8 mouse cellular contexts compared by ENCODE assay signal in genomic region chr12:108757717-108758257, GRCm38 (mm10). TPM values are rescaled to one million over a fixed set of nuclear protein-coding genes. Genes with fewer than 3 reads are reported as not detected.
A peak's percentile ranks its signal among the peaks of the same experiment; 100 is the strongest.
DNase-seq lines count a peak whose midpoint lies in the region; ATAC-seq and TF ChIP-seq lines count a peak whose summit lies in the region.

No protein-coding gene starts in this region.

- TF ChIP-seq CTCF in ES-Bruce4 (IDR thresholded peaks at IDR 0.05; ENCODE audit: low read depth, low read length): peak; percentile 74
- peak; percentile 98 for TF ChIP-seq CTCF in layer of hippocampus, adult 2 months (conservative IDR thresholded peaks at IDR 0.05)
- TF ChIP-seq CTCF in lung, embryonic 14.5 days (IDR thresholded peaks at IDR 0.05; ENCODE audit: low read depth): peak; percentile 97; the same call in 1 of the 2 replicates
- peak; percentile 96 for TF ChIP-seq CTCF in olfactory bulb, adult 2 months (IDR thresholded peaks at IDR 0.05; ENCODE audit: insufficient read depth, low read depth, low read length)
- TF ChIP-seq CTCF in thymus, adult 2 months (IDR thresholded peaks at IDR 0.05; ENCODE audit: borderline replicate concordance, control insufficient read depth, extremely low read depth, insufficient read depth, low read length, poor library complexity): peak; percentile 97

- peak overlapping the region; percentile 67 for H3K9ac ChIP-seq in ES-Bruce4 (ENCODE audit: low read depth, poor library complexity, severe bottlenecking)
- peak overlapping the region; percentile 65 for H3K9ac ChIP-seq in forebrain, embryonic 15.5 days (replicated peaks)
- peak overlapping the region; percentile 70 for H3K9ac ChIP-seq in lung, embryonic 14.5 days

- H3K36me3 ChIP-seq in ES-Bruce4 (ENCODE audit: control insufficient read depth, insufficient read depth, low read length, poor library complexity, severe bottlenecking): no peaks in the 10 kb centered on the region
- no peaks in the 10 kb centered on the region for H3K36me3 ChIP-seq in forebrain, embryonic 15.5 days
- no peaks in the 10 kb centered on the region for H3K36me3 ChIP-seq in lung, embryonic 14.5 days (ENCODE audit: insufficient read depth)
- H3K36me3 ChIP-seq in thymus, adult 2 months (ENCODE audit: control insufficient read depth, insufficient read depth, low read length): no peaks in the 10 kb centered on the region

- no peaks in the 10 kb centered on the region for H3K27me3 ChIP-seq in ES-Bruce4 (ENCODE audit: control insufficient read depth, insufficient read depth, low read length, poor library complexity, severe bottlenecking)
- H3K27me3 ChIP-seq in forebrain, embryonic 15.5 days: no peaks in the 10 kb centered on the region
- no peaks in the 10 kb centered on the region for H3K27me3 ChIP-seq in lung, embryonic 14.5 days (ENCODE audit: insufficient read depth, low read length)
- no peaks in the 10 kb centered on the region for H3K27me3 ChIP-seq in thymus, adult 2 months (ENCODE audit: control insufficient read depth, insufficient read depth, low read length)

- peak overlapping the region; percentile 78 for H3K4me2 ChIP-seq in forebrain, embryonic 15.5 days (replicated peaks)
- peak overlapping the region; percentile 80 for H3K4me2 ChIP-seq in lung, embryonic 14.5 days

- intact Hi-C loops in heart, postnatal 36 days (cut with DNase I): loop anchor here (1.0 to 5.0 kb wide), 6 partner anchors 35 to 215 kb away; partner anchors contain the start of gene Yy1

- ATAC-seq in forebrain, embryonic 15.5 days (replicated peaks): peak; percentile 97
- peak; percentile 98 for ATAC-seq in lung, embryonic 14.5 days (ENCODE audit: insufficient read depth)

- peak overlapping the region; percentile 96 for H3K4me3 ChIP-seq in ES-Bruce4 (ENCODE audit: low read depth, low read length)
- H3K4me3 ChIP-seq in forebrain, embryonic 15.5 days: peak overlapping the region; percentile 78
- H3K4me3 ChIP-seq in layer of hippocampus, adult 2 months: peak overlapping the region; percentile 84
- peak overlapping the region; percentile 61 for H3K4me3 ChIP-seq in lung, embryonic 14.5 days (ENCODE audit: low read depth, low read length)
- peak overlapping the region; percentile 80 for H3K4me3 ChIP-seq in olfactory bulb, adult 2 months (ENCODE audit: insufficient read depth, low read depth, low read length)
- H3K4me3 ChIP-seq in thymus, adult 2 months (ENCODE audit: control insufficient read depth, insufficient read depth, low read length): peak overlapping the region; percentile 57

- peak; percentile 68 for TF ChIP-seq POLR2A in ES-Bruce4 (IDR thresholded peaks at IDR 0.05; ENCODE audit: insufficient read depth, low read length)
- TF ChIP-seq POLR2A in olfactory bulb, adult 2 months (IDR thresholded peaks at IDR 0.05; ENCODE audit: insufficient read depth, low read depth, low read length): peak; percentile 68; the same call in 1 of the 2 replicates
- peak; percentile 66; the same call in 1 of the 2 replicates for TF ChIP-seq POLR2A in thymus, adult 2 months (IDR thresholded peaks at IDR 0.05; ENCODE audit: control insufficient read depth, extremely low read depth, insufficient read depth, low read length, poor library complexity)

- DNase-seq in cerebellum, adult 11 months: peak; percentile 97
- DNase-seq in heart, postnatal 36 days: peak; percentile 96 to 99
- DNase-seq in layer of hippocampus, adult 2 months (ENCODE audit: low spot score in 2 of 2): peak; percentile 97 to 98
- peak; percentile 99 for DNase-seq in lung, embryonic 14.5 days
- DNase-seq in thymus, adult 2 months: peak; percentile 99

- TF ChIP-seq EP300 in ES-Bruce4 (IDR thresholded peaks at IDR 0.05; ENCODE audit: insufficient read depth, low read depth, low read length): 0 out of 2 replicates have a peak, but pooled peaks have one; percentile 40

- no peaks in the 10 kb centered on the region for H3K9me3 ChIP-seq in ES-Bruce4 (replicated peaks; ENCODE audit: control insufficient read depth, insufficient read depth, low read length, poor library complexity, severe bottlenecking)
- no peaks in the 10 kb centered on the region for H3K9me3 ChIP-seq in forebrain, embryonic 15.5 days
- H3K9me3 ChIP-seq in lung, embryonic 14.5 days (ENCODE audit: low read depth, low read length): no peaks in the 10 kb centered on the region

- WGBS in forebrain, embryonic 15.5 days: under 1% methylated on average over 41 of the region's 41 CpGs
- under 1% methylated on average over 41 of the region's 41 CpGs for WGBS in lung, embryonic 14.5 days
- WGBS in olfactory bulb, adult 2 months: under 1% methylated on average over 41 of the region's 41 CpGs
- WGBS in thymus, adult 2 months: 2% methylated on average over 41 of the region's 41 CpGs

- H3K4me1 ChIP-seq in ES-Bruce4 (ENCODE audit: control insufficient read depth, insufficient read depth, low read length): no peaks in the 10 kb centered on the region
- H3K4me1 ChIP-seq in forebrain, embryonic 15.5 days: peaks cover 6% of the 10 kb centered on the region
- no peaks in the 10 kb centered on the region for H3K4me1 ChIP-seq in lung, embryonic 14.5 days (ENCODE audit: insufficient read depth)
- H3K4me1 ChIP-seq in olfactory bulb, adult 2 months (ENCODE audit: control insufficient read depth, insufficient read depth, low read length): no peaks in the 10 kb centered on the region
- peaks cover 16% of the 10 kb centered on the region for H3K4me1 ChIP-seq in thymus, adult 2 months (replicated peaks; ENCODE audit: control insufficient read depth, insufficient read depth, low read length)

- H3K27ac ChIP-seq in ES-Bruce4 (ENCODE audit: insufficient read depth, low read length): 0 out of 2 replicates have a peak overlapping the region, but pooled peaks have one; percentile 8
- peak overlapping the region; percentile 28; the same call in 1 of the 2 replicates for H3K27ac ChIP-seq in forebrain, embryonic 15.5 days (replicated peaks)
- H3K27ac ChIP-seq in layer of hippocampus, adult 2 months: peak overlapping the region; percentile 83
- H3K27ac ChIP-seq in lung, embryonic 14.5 days (ENCODE audit: low read depth): no peak overlapping the region
- H3K27ac ChIP-seq in olfactory bulb, adult 2 months (ENCODE audit: insufficient read depth, low read depth, low read length): peak overlapping the region; percentile 47; the same call in 1 of the 2 replicates
- H3K27ac ChIP-seq in thymus, adult 2 months (ENCODE audit: control insufficient read depth, insufficient read depth, low read length): no peak overlapping the region

RNA-seq across cellular contexts. Expression of gene Yy1, which starts 35.0 kb away (rescaled TPM):
- 121 and 124 TPM in 2 replicates for polyA plus RNA-seq in ES-Bruce4 (2011; ENCODE audit: insufficient read depth, insufficient read length, low read depth, missing spikeins)
- 17.2 and 18.7 TPM in 2 replicates for polyA plus RNA-seq in forebrain, embryonic 15.5 days (2015; fragmentation: Nextera tagmentation; extraction: Ambion mirVana)
- 10 to 100 TPM; 38.3 to 42.7 TPM for total RNA-seq in heart, postnatal 36 days (2021)
- 10 to 100 TPM; 45.0 to 53.7 TPM for total RNA-seq in layer of hippocampus, adult 2 months (2021)
- polyA plus RNA-seq in lung, embryonic 14.5 days (2014; fragmentation: Nextera tagmentation; extraction: Ambion mirVana): 24.3 and 26.3 TPM in 2 replicates
- polyA plus RNA-seq in olfactory bulb, adult 2 months (2012; ENCODE audit: insufficient read depth, insufficient read length, low replicate concordance, missing spikeins): 177 TPM in 1 of 2 replicates, not detected in the other
- 37.8 and 48.3 TPM in 2 replicates for polyA plus RNA-seq in thymus, adult 2 months (2012; rRNA removed)

RNA-seq across cellular contexts. Expression of gene Degs2, which starts 55.7 kb away (rescaled TPM):
- not detected in 2 replicates for polyA plus RNA-seq in ES-Bruce4 (2011; ENCODE audit: insufficient read depth, insufficient read length, low read depth, missing spikeins)
- polyA plus RNA-seq in forebrain, embryonic 15.5 days (2015; fragmentation: Nextera tagmentation; extraction: Ambion mirVana): 2.0 and 3.7 TPM in 2 replicates
- total RNA-seq in heart, postnatal 36 days (2021): under 1 TPM; 0.27 to 0.92 TPM
- total RNA-seq in layer of hippocampus, adult 2 months (2021): 1 to 10 TPM; 3.7 to 5.4 TPM
- polyA plus RNA-seq in lung, embryonic 14.5 days (2014; fragmentation: Nextera tagmentation; extraction: Ambion mirVana): 1.1 and 2.7 TPM in 2 replicates
- not detected in 2 replicates for polyA plus RNA-seq in olfactory bulb, adult 2 months (2012; ENCODE audit: insufficient read depth, insufficient read length, low replicate concordance, missing spikeins)
- polyA plus RNA-seq in thymus, adult 2 months (2012; rRNA removed): 21.1 and 21.6 TPM in 2 replicates

Comparison
In these comparisons a context has a peak if more than half of its experiments do, and no peak if none do; other contexts are left out.
1. H3K27ac ChIP-seq: peak in ES-Bruce4 (single experiment), forebrain, embryonic 15.5 days (single experiment), layer of hippocampus, adult 2 months (single experiment) and olfactory bulb, adult 2 months (single experiment); none in lung, embryonic 14.5 days (single experiment) and thymus, adult 2 months (single experiment).
2. Peak in every context shown above with its lines, with median percentiles within 50 percentile points of each other: H3K4me3 ChIP-seq, H3K9ac ChIP-seq, CTCF ChIP-seq, POLR2A ChIP-seq and DNase-seq.